21 mouse cellular contexts compared by ENCODE assay signal in genomic region chr7:112244683-112245082, GRCm38 (mm10). TPM values are rescaled to one million over a fixed set of nuclear protein-coding genes. Genes with fewer than 3 reads are reported as not detected.
DNase-seq lines count a peak whose midpoint lies in the region; ATAC-seq lines count a peak whose summit lies in the region.
"Had no signal": no experiment of that assay in that cellular context is flagged by ENCODE, and none has a peak within 500 bp of the region (broad histone marks: within the 10 kb centered on the region; RNA-seq: fewer than 3 reads in every experiment).

No protein-coding gene starts in this region.

- WGBS in heart, embryonic 12.5 days: 16% methylated on average over 6 of the region's 6 CpGs
- WGBS in hindbrain, embryonic 10.5 days: 29% methylated on average over 6 of the region's 6 CpGs
- 27% methylated on average over 6 of the region's 6 CpGs for WGBS in hindbrain, embryonic 16.5 days
- WGBS in midbrain, embryonic 12.5 days: 31% methylated on average over 6 of the region's 6 CpGs
- 24% methylated on average over 6 of the region's 6 CpGs for WGBS in midbrain, embryonic 15.5 days

- peak; percentile 24 for DNase-seq in cerebellum, adult 11-12 months
- no peak for DNase-seq in cerebellum, postnatal 4 days (ENCODE audit: low spot score in 2 of 2)
- no peak for DNase-seq in heart, adult 9 months (ENCODE audit: low spot score in 2 of 2)
- DNase-seq in hindbrain, embryonic 10.5 days (ENCODE audit: low spot score): no peak
- DNase-seq: adrenal gland, adult 8-10 months; kidney, postnatal 25 days; liver, embryonic 13.5 days; lung, embryonic 14.5 days; lung, postnatal 36 days; thymus, adult 2 months had no signal

- peaks cover 79% of the 10 kb centered on the region for H3K36me3 ChIP-seq in heart, embryonic 12.5 days
- H3K36me3 ChIP-seq in hindbrain, embryonic 10.5 days: no peaks in the 10 kb centered on the region
- H3K36me3 ChIP-seq in hindbrain, embryonic 16.5 days (ENCODE audit: control insufficient read depth, insufficient read depth, low read length): no peaks in the 10 kb centered on the region
- H3K36me3 ChIP-seq in midbrain, embryonic 12.5 days: no peaks in the 10 kb centered on the region
- no peaks in the 10 kb centered on the region for H3K36me3 ChIP-seq in midbrain, embryonic 15.5 days (replicated peaks)
- H3K36me3 ChIP-seq: embryonic facial prominence, embryonic 15.5 days; hindbrain, embryonic 15.5 days; liver, embryonic 13.5 days; neural tube, embryonic 15.5 days had no signal

- no peaks in the 10 kb centered on the region for H3K27me3 ChIP-seq in heart, embryonic 12.5 days (replicated peaks)
- H3K27me3 ChIP-seq in hindbrain, embryonic 10.5 days (ENCODE audit: insufficient read depth, poor library complexity, severe bottlenecking): peaks cover 6% of the 10 kb centered on the region; the same call in 1 of the 2 replicates
- H3K27me3 ChIP-seq in hindbrain, embryonic 16.5 days (replicated peaks; ENCODE audit: control insufficient read depth, insufficient read depth, low read length): no peaks in the 10 kb centered on the region
- no peaks in the 10 kb centered on the region for H3K27me3 ChIP-seq in midbrain, embryonic 12.5 days
- no peaks in the 10 kb centered on the region for H3K27me3 ChIP-seq in midbrain, embryonic 15.5 days (replicated peaks)
- H3K27me3 ChIP-seq: embryonic facial prominence, embryonic 15.5 days; liver, embryonic 13.5 days; neural tube, embryonic 15.5 days had no signal

- H3K4me2 ChIP-seq in heart, embryonic 12.5 days: no peak overlapping the region
- H3K4me2 ChIP-seq in hindbrain, embryonic 16.5 days (ENCODE audit: low read length): no peak overlapping the region
- H3K4me2 ChIP-seq in midbrain, embryonic 12.5 days (replicated peaks): no peak overlapping the region
- H3K4me2 ChIP-seq in midbrain, embryonic 15.5 days: no peak overlapping the region
- H3K4me2 ChIP-seq: embryonic facial prominence, embryonic 15.5 days; hindbrain, embryonic 15.5 days; liver, embryonic 13.5 days; lung, embryonic 14.5 days; neural tube, embryonic 15.5 days had no signal

- H3K4me1 ChIP-seq in heart, embryonic 12.5 days (replicated peaks): peaks cover 89% of the 10 kb centered on the region
- H3K4me1 ChIP-seq in hindbrain, embryonic 10.5 days (replicated peaks): peaks cover 23% of the 10 kb centered on the region
- H3K4me1 ChIP-seq in hindbrain, embryonic 16.5 days (ENCODE audit: control insufficient read depth, insufficient read depth, low read depth, low read length): peaks cover 7% of the 10 kb centered on the region
- H3K4me1 ChIP-seq in midbrain, embryonic 12.5 days: peaks cover 19% of the 10 kb centered on the region
- H3K4me1 ChIP-seq in midbrain, embryonic 15.5 days: no peaks in the 10 kb centered on the region; the same call in 1 of the 2 replicates

- ATAC-seq in heart, embryonic 12.5 days (ENCODE audit: insufficient number of reproducible peaks, low FRiP score): no peak
- no peak for ATAC-seq in hindbrain, embryonic 16.5 days
- ATAC-seq in midbrain, embryonic 12.5 days (ENCODE audit: low FRiP score, low read depth): no peak
- ATAC-seq in midbrain, embryonic 15.5 days (replicated peaks): no peak
- ATAC-seq: activated CD4-positive, CD25-positive, alpha-beta regulatory T cell, adult 4 months; forebrain, embryonic 14.5 days; intestine, postnatal 0 days had no signal

- peak overlapping the region; percentile 47 for H3K9ac ChIP-seq in heart, embryonic 12.5 days
- H3K9ac ChIP-seq in hindbrain, embryonic 16.5 days (ENCODE audit: low read depth, low read length): no peak overlapping the region
- no peak overlapping the region for H3K9ac ChIP-seq in midbrain, embryonic 12.5 days (replicated peaks)
- no peak overlapping the region for H3K9ac ChIP-seq in midbrain, embryonic 15.5 days
- H3K9ac ChIP-seq: embryonic facial prominence, embryonic 15.5 days; hindbrain, embryonic 15.5 days; liver, embryonic 13.5 days; lung, embryonic 14.5 days; neural tube, embryonic 15.5 days had no signal

- H3K27ac ChIP-seq in heart, embryonic 12.5 days (ENCODE audit: poor library complexity, severe bottlenecking): peak overlapping the region; percentile 54
- H3K27ac ChIP-seq in hindbrain, embryonic 10.5 days: peak overlapping the region; percentile 12; the same call in 1 of the 2 replicates
- no peak overlapping the region for H3K27ac ChIP-seq in hindbrain, embryonic 16.5 days (ENCODE audit: low read depth, low read length)
- H3K27ac ChIP-seq in midbrain, embryonic 12.5 days (replicated peaks): 0 out of 2 replicates have a peak overlapping the region, but pooled peaks have one; percentile 8
- H3K27ac ChIP-seq in midbrain, embryonic 15.5 days: no peak overlapping the region
- H3K27ac ChIP-seq: embryonic facial prominence, embryonic 15.5 days; hindbrain, embryonic 15.5 days; liver, embryonic 13.5 days; neural tube, embryonic 15.5 days had no signal

- no peak overlapping the region for H3K4me3 ChIP-seq in heart, embryonic 12.5 days
- no peak overlapping the region for H3K4me3 ChIP-seq in hindbrain, embryonic 10.5 days
- no peak overlapping the region for H3K4me3 ChIP-seq in hindbrain, embryonic 16.5 days (ENCODE audit: low read length)
- H3K4me3 ChIP-seq in midbrain, embryonic 12.5 days: no peak overlapping the region
- H3K4me3 ChIP-seq in midbrain, embryonic 15.5 days: no peak overlapping the region
- H3K4me3 ChIP-seq: embryonic facial prominence, embryonic 15.5 days; hindbrain, embryonic 15.5 days; liver, embryonic 13.5 days; megakaryocyte, embryonic 14.5 days; neural tube, embryonic 15.5 days had no signal

- H3K9me3 ChIP-seq in heart, embryonic 12.5 days (replicated peaks): no peaks in the 10 kb centered on the region
- no peaks in the 10 kb centered on the region for H3K9me3 ChIP-seq in hindbrain, embryonic 10.5 days
- H3K9me3 ChIP-seq in hindbrain, embryonic 16.5 days (ENCODE audit: control insufficient read depth, low read length): no peaks in the 10 kb centered on the region
- no peaks in the 10 kb centered on the region for H3K9me3 ChIP-seq in midbrain, embryonic 12.5 days
- H3K9me3 ChIP-seq in midbrain, embryonic 15.5 days: no peaks in the 10 kb centered on the region
- H3K9me3 ChIP-seq: hindbrain, embryonic 15.5 days; liver, embryonic 13.5 days; neural tube, embryonic 15.5 days had no signal

RNA-seq across cellular contexts. Expression of gene Mical2, which starts 19.0 kb away (rescaled TPM):
- 156 and 163 TPM in 2 replicates for polyA plus RNA-seq in heart, embryonic 12.5 days (2016; fragmentation: Nextera tagmentation; extraction: Ambion mirVana)
- polyA plus RNA-seq in hindbrain, embryonic 10.5 days (2016; fragmentation: Nextera tagmentation; extraction: Ambion mirVana): 0.77 and 1.2 TPM in 2 replicates
- 6.0 and 7.2 TPM in 2 replicates for polyA plus RNA-seq in hindbrain, embryonic 16.5 days (2015; fragmentation: Nextera tagmentation; extraction: Ambion mirVana)
- 1.6 and 2.2 TPM in 2 replicates for polyA plus RNA-seq in midbrain, embryonic 12.5 days (2016; fragmentation: Nextera tagmentation; extraction: Ambion mirVana)
- polyA plus RNA-seq in midbrain, embryonic 15.5 days (2015; fragmentation: Nextera tagmentation; extraction: Ambion mirVana): 2.7 and 2.8 TPM in 2 replicates

Comparison
In these comparisons a context has a peak if more than half of its experiments do, and no peak if none do; other contexts are left out.
1. H3K27ac ChIP-seq: peak in heart, embryonic 12.5 days (single experiment), hindbrain, embryonic 10.5 days (single experiment) and midbrain, embryonic 12.5 days (single experiment); none in hindbrain, embryonic 16.5 days (single experiment) and midbrain, embryonic 15.5 days (single experiment).
2. RNA of gene Mical2, which starts 19.0 kb away (polyA plus RNA-seq): 156 to 163 TPM in heart, embryonic 12.5 days; 6.0 to 7.2 TPM in hindbrain, embryonic 16.5 days, 2.7 to 2.8 TPM in midbrain, embryonic 15.5 days, 1.6 to 2.2 TPM in midbrain, embryonic 12.5 days and 0.77 to 1.2 TPM in hindbrain, embryonic 10.5 days; every median in the first group is over 10 times any median in the second.